Mouse (Mus musculus): ENCODE measurements around the gene Fam110a.

DNA sequence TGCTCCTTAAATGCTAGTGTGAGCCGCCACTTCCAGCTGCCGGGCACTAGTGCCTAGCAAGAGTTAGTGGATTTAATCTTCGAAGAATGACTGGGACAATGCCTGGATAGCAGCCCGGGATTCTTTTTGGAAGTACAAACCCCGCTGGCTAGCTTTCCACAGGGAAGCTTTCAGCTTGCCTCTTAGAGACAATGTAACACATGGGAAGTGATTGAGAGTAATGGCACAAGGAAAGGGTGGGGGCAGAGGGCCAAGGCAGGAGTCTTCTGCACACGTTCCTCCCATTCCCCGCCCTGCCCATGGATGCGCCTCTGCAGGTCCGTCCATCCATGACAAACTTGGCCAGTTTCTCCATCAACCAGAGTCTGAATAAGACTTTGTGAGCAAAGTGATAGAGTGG, 36.6 kb upstream of the Fam110a start:
- TF ChIP-seq CTCF (conservative IDR thresholded peaks at IDR 0.05; ENCODE audit: low read length): no peak
- no peak for TF ChIP-seq NANOG (IDR thresholded peaks at IDR 0.05; ENCODE audit: borderline replicate concordance, low read length)
